Mouse (Mus musculus): ENCODE results near the gene Rb1. TPM values are rescaled to one million over a fixed set of nuclear protein-coding genes. Genes with fewer than 3 reads are reported as not detected.

Rb1 gene
- polyA plus RNA-seq (2014; fragmentation: Illumina TruSeq; extraction: RNeasy Lipid Tissue Mini Kit (QIAGEN cat#74804); ENCODE audit: low read depth, low replicate concordance), result 49.9 TPM

DNA sequence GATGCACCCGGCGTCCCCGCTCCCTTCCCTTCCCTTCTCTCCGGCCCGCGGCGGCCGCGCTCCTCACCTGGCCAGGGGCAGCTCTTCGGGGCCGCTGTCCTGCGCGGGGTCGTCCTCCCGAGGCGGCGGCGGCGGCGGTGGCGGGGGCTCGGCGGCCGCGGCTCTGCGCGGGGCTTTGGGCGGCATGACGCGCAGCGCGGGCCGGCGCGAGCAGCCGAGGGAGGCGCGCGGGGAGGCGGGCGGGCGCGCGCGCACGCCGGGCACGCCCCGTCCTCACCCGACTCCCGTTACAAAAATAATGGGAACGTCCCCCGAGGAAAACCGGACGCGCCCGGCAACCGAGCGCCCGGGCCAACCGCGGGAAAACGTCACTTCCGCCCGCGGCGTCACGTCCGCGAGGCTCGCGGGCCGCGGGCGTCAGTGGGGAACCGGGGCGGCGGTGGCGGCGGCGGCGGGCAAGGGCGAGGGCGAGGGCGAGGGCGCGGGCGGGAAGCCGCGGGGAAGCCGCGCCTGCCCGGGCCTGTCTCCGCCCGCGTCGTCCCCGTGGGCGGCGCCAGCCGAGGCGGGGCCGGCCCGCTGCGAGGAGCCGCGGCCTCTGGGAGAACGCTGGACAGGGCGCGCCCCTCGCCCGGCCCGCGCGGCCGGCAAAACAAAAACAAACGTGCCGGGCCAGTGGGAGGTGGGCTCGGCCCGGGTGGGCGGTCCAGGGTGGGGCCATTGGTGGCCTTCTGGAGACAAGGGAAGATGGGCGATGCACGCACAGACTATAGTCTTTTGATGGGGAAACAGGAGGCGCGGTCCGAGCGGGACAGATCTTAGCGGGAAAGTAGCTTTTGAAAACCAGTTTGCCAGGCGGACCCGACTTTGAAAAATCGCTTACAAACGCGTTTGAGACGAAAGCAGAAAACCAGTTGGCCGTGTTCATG, at the start of gene Rb1:
TSS of gene Rb1 (minus strand) at position 367 of the 926 bp plus-strand sequence.

GRCm38 (mm10) chr14:73237848-73238321, 87.7 kb downstream of the Rb1 start, which contains the start of gene Lpar6:
Gene Lpar6 (plus strand): TSS chr14:73237895.

Other genes with a start within 250 kb of the Rb1 start
- 70.4 TPM for gene Rcbtb2, start 202.8 kb downstream of the Rb1 start, polyA plus RNA-seq (2014; fragmentation: Illumina TruSeq; extraction: RNeasy Lipid Tissue Mini Kit (QIAGEN cat#74804); ENCODE audit: low read depth, low replicate concordance)
- 0.63 TPM for gene Lpar6, start 87.9 kb downstream of the Rb1 start, polyA plus RNA-seq (2014; fragmentation: Illumina TruSeq; extraction: RNeasy Lipid Tissue Mini Kit (QIAGEN cat#74804); ENCODE audit: low read depth, low replicate concordance)
- gene Itm2b, start 59.5 kb upstream of the Rb1 start, polyA plus RNA-seq (2014; fragmentation: Illumina TruSeq; extraction: RNeasy Lipid Tissue Mini Kit (QIAGEN cat#74804); ENCODE audit: low read depth, low replicate concordance), result 251 TPM
- gene Med4, start 184.2 kb upstream of the Rb1 start, polyA plus RNA-seq (2014; fragmentation: Illumina TruSeq; extraction: RNeasy Lipid Tissue Mini Kit (QIAGEN cat#74804); ENCODE audit: low read depth, low replicate concordance), result 59.2 TPM
- 1,159 TPM for gene Sucla2, start 199.5 kb upstream of the Rb1 start, polyA plus RNA-seq (2014; fragmentation: Illumina TruSeq; extraction: RNeasy Lipid Tissue Mini Kit (QIAGEN cat#74804); ENCODE audit: low read depth, low replicate concordance)
- 4.4 TPM for gene Nudt15, start 222.4 kb upstream of the Rb1 start, polyA plus RNA-seq (2014; fragmentation: Illumina TruSeq; extraction: RNeasy Lipid Tissue Mini Kit (QIAGEN cat#74804); ENCODE audit: low read depth, low replicate concordance)